Mouse (Mus musculus) ES-Bruce4 (cell line): ENCODE results near the gene Hecw2.

Experiments
- CTCF ChIP-seq: IDR thresholded peaks from one replicate; pipeline ENCODE4 v1.8.1; 2011; ENCODE audit warnings: low read depth, low read length
- EP300 ChIP-seq: IDR thresholded peaks from 2 replicates; pipeline ENCODE4 v1.6.1; 2011; ENCODE audit warnings: low read depth, low read length; ENCODE audit not compliant: insufficient read depth
- POLR2A ChIP-seq: IDR thresholded peaks from one replicate; pipeline ENCODE4 v1.8.1; 2011; ENCODE audit warnings: low read length; ENCODE audit not compliant: insufficient read depth

DNA sequence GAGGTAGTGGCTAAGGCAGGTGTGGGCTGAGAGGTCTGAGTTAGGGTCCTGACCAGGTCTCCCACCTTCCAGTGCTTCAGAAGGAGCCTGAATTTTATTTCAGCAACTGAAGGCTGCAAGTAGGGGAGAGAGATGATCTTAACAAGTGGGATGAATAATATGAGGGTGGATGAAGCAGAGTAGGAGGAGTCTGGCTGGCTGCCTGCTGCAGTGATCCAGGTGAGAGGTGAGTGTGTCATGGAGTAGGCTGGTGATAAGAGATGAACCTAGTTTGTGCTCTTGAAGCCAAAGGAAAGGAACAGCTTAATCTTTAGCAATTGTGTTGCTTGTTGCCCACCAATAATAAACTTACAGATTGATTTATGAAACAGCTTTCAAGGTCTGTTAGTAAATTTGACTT is 373.0 kb downstream of the Hecw2 start:
- TF ChIP-seq EP300 (no peak), POLR2A (no peak), CTCF (no peak)
